Mouse (Mus musculus) splenic B cell, adult 2 months (primary cell): ENCODE data around the gene Snx29.
"Not testable (repeated sequence)": the region's sequence is repeated elsewhere in the genome, so short reads cannot be mapped to it uniquely, and the experiment has no call there.

Source experiments
- DNase-seq: peaks from one replicate; pipeline ENCODE4 v3.0.0-alpha.2; 2011; ENCODE audit warnings: low read depth, low spot score
- H3K27me3 ChIP-seq: 2 replicates; pipeline ENCODE4 v1.6.1; 2012; ENCODE audit warnings: mild to moderate bottlenecking, low read length, moderate library complexity, mixed read lengths; ENCODE audit not compliant: control insufficient read depth, poor library complexity, insufficient read depth, severe bottlenecking
- H3K36me3 ChIP-seq: 2 replicates; pipeline ENCODE4 v1.6.1; 2012; ENCODE audit warnings: mild to moderate bottlenecking, low read length, moderate library complexity, mixed read lengths; ENCODE audit not compliant: control insufficient read depth, poor library complexity, insufficient read depth, severe bottlenecking

Snx29 gene

DNA sequence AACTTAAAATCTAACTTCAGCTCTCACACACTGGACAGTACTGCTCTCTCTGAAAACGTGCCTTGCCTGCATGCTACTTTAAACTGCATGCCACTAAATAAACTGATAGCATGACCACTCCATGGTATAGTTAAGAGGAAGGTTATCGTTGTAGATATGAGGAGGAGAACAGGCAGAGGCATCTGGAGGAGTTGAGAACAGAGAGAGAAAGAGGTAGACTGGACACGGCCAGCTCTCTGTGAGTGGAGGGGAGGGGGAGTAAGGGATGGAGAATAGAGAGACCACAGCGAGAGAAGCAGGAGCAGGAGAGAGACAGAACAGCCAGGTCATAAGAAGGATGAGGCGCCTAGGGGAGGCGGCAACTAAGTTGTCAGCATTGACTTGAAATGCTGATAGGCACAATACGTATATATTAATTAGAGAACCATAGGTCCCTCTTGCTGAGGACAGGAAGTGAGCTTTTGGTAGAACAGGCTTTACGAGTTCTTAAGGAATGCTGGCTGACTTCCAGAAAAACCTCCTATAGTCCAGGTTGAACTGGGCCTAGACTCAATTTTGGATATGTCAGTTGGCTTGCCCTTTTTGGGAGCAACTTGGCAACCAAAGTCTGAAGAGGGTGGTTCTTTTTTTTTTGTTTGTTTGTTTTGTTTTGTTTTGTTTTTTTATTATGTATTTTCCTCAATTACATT is 85.4 kb downstream of the Snx29 start:
- no peaks in the 10 kb centered on the region for H3K27me3 ChIP-seq
- no peak for DNase-seq

DNA sequence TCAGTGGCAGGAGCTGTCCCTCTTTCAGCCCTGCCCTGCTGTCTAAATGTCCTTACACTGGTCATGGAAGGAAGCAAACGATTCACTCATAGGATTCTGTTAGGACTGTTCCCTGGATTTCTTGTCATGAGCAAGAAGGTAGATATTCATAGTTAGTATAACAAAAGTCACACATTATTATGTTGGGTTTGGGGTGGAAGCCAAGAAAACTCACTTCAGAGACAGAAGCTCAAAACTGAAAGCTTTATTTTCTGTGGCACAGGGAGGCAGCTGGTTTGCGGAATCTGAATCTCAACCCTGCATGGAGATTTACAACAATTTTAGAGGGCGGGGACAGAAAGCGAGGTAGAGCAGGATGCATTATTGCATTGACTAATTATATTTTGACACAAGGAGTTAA is 86.0 kb downstream of the Snx29 start:
- DNase-seq: no peak
- H3K36me3 ChIP-seq: peaks cover 6% of the 10 kb centered on the region

More for the DNA sequence above, 85.4 kb downstream of the Snx29 start:
- peaks cover 6% of the 10 kb centered on the region for H3K36me3 ChIP-seq

DNA sequence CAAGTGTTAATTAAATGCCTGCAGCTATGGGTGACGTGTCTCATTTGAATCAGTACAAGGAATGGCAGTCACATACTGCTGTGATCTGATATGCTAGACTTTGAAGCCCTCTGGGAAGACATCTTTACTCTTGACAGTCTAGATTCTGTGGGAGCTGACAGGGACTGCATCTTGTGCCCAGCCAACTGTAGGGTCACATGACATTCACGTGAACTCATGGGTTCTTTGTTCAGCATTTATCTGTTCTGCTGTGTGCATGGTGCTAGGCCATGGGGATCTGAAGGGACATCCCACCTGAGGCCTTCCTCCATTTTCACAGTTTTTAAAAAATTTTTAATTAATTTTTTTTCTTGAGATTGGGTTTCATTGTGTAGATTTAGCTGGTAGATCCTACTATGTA is 91.9 kb downstream of the Snx29 start:
- no peak for DNase-seq
- H3K36me3 ChIP-seq: peaks cover 6% of the 10 kb centered on the region

More for the DNA sequence above, 86.0 kb downstream of the Snx29 start:
- no peaks in the 10 kb centered on the region for H3K27me3 ChIP-seq

DNA sequence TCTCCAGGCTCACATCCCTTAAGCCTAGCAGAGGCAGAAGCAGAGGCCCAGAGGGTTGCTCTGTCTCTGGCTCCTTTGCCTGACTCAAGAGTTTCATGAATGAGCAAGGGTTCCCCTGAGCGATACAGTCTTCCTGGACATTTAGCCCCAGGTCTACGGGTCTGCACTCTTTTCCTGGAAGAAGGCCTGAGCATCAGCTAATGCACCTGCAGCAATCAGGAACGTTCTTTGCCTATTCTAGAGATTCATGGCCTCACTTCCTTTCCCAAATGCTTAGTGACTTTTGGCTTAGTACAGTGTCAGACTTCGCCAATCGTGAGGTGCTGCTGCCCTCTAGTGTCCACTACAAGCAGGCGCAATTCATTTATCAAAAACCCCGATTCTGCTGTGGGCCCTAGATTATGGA is 95.5 kb downstream of the Snx29 start:
- H3K36me3 ChIP-seq: peaks cover 19% of the 10 kb centered on the region
- DNase-seq: peak; percentile 87
- H3K27me3 ChIP-seq: no peaks in the 10 kb centered on the region

More for the DNA sequence above, 91.9 kb downstream of the Snx29 start:
- no peaks in the 10 kb centered on the region for H3K27me3 ChIP-seq

DNA sequence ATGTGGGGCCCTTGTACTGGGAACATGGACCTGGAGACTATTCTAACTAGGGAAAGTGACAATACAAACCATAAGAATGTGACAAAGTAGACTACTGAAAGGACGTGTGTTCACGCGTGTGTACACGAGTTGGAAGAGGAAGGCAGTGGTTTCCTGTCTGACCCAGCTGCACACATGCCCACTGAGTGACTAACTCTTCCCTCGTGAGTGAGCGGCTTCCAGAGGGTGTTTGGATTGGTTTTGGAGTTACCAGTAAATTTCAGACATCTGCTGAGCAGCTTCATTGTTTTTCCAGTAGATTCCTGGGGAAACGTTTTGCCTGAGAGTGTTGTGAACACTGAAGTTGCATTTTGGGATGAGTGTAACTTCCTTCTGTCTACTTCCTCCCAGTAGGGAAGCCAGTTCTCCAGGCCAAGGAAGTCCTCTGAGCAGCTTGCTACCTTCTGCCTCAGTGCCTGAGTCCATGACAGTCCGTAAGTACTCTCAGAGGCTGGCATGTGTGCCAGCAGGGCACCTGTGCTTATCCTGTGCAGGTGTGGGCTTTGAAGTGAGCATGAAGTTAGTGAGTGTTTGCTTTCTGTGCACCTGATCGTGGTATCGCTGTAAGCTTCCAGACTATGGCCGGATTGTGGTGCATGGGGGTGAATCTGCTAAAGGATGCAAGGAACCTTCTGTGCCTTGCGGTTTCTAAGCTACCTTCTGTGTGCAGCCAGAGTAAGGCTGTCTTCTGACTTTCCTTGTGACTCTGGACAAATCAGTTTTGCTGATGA is 97.8 kb downstream of the Snx29 start:
- no peak for DNase-seq
- peaks cover 19% of the 10 kb centered on the region for H3K36me3 ChIP-seq

DNA sequence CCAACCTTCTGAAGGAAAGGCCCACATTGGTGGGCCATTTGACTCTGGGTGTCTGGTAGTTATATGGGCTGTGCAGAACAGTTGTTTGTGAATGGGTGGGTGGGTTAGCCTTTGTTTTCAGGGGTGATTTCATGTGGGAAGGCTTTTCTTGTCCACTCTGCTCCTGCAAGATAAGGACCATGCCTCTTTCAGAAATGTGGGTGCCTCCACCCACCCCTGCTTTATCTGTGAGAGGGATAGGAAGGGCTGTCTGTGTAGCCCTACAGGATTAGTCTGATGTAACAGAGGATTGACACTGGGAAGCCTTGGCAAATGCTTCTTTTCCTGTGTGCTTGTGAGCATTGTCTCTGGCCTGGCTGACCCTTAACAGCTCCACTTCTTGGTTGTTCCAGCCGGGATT is 99.5 kb downstream of the Snx29 start:
- no peak for DNase-seq
- Histone ChIP-seq H3K27me3 (no peaks in the 10 kb centered on the region), H3K36me3 (peaks cover 20% of the 10 kb centered on the region)

More for the DNA sequence above, 97.8 kb downstream of the Snx29 start:
- no peaks in the 10 kb centered on the region for H3K27me3 ChIP-seq

DNA sequence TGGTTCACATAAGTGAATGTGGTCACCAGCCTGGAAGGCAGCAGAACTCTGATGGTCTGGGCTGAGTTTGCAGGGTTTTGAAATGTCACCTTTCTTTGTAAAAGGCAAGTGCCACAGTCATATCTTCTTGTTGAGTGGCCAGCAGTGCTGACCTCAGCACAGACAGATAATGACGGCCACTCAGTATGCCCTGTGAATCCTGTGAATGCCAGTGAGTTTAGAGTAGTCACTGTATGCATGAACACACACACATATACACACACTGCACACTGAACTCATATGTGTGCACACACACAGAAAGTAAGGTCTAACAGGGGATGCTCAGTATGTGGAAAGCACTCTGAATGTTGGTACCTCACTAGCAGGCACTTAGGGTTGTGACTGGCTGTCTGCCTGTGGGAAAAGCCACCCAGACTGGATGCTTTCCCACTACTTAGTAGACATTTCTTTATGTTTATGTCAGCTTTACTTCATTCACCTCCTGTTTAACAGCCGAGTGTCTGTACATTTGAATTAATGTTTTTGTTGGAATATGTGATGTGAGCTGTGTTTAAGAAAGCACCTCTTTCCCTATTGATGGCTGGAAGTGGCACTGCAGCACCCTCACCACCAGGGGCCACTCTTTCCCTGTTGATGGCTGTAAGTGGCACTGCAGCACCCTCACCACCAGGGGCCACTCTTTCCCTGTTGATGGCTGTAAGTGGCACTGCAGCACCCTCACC is 100.3 kb downstream of the Snx29 start:
- no peak for DNase-seq
- H3K27me3 ChIP-seq: no peaks in the 10 kb centered on the region
- H3K36me3 ChIP-seq: peaks cover 20% of the 10 kb centered on the region

DNA sequence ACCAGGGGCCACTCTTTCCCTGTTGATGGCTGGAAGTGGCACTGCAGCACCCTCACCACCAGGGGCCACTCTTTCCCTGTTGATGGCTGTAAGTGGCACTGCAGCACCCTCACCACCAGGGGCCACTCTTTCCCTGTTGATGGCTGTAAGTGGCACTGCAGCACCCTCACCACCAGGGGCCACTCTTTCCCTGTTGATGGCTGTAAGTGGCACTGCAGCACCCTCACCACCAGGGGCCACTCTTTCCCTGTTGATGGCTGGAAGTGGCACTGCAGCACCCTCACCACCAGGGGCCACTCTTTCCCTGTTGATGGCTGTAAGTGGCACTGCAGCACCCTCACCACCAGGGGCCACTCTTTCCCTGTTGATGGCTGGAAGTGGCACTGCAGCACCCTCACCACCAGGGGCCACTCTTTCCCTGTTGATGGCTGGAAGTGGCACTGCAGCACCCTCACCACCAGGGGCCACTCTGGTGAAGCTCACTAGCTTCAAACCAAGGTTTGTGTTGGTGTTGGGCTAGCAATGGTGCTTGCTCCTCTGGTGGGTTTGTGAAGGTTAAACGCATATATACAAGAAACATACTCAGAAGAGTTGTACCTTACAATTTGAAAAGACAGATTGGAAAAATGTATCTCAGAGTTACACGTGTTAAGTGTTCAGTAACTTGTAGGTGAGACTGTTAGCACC is 101.0 kb downstream of the Snx29 start:
- H3K27me3 ChIP-seq: not testable (repeated sequence)
- peak; percentile 76 for DNase-seq
- H3K36me3 ChIP-seq: peaks cover 22% of the 10 kb centered on the region

DNA sequence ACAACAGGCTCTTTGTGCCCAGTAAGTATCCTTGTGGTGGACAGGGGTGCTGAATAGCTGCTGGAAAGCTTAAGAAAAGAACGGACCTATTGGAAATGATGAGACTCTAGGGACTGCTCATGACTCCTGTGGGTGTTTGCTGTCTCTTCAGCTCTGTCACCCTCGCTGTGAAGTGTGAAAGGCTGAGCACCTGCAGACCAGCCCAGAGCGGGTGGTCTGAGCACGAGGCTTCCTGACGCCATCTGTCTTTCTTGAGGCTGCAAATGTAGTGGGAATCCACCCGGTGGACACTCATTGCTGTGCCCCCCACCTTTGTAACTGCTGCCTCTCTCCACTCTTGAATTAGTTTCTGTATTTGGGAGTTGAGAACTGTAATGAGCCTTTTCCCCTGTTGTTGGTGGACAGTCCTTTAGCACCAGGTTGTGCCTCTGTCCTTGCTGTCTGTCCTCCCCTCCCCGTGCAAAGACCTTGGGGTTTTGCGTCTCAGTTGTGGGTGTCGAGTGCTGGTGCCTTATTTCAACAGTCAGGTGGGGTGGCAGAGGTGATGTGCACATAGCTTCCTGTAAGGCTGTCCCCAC is 101.9 kb downstream of the Snx29 start:
- no peak for DNase-seq
- no peaks in the 10 kb centered on the region for H3K27me3 ChIP-seq
- peaks cover 21% of the 10 kb centered on the region for H3K36me3 ChIP-seq

DNA sequence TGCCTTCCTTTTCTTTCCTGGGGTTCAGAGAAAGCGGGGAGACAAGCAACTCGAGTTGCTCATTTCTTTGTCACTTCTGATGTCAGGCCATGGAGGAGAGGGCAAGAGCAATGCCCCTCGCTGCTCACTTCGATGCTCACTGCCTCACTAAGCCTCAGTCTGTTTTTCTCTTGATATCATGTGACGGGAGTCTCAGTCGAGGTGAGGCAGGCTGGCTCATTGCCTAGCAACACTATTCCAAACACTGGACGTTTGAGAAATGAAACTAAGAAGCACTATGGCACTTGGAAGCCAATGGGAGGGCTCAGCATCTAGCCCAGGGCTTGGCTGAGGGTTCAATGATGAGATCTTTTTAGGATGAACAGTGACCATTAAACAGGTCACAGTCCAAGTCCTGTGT is 102.6 kb downstream of the Snx29 start:
- Histone ChIP-seq H3K36me3 (peaks cover 20% of the 10 kb centered on the region), H3K27me3 (no peaks in the 10 kb centered on the region)
- DNase-seq: no peak

DNA sequence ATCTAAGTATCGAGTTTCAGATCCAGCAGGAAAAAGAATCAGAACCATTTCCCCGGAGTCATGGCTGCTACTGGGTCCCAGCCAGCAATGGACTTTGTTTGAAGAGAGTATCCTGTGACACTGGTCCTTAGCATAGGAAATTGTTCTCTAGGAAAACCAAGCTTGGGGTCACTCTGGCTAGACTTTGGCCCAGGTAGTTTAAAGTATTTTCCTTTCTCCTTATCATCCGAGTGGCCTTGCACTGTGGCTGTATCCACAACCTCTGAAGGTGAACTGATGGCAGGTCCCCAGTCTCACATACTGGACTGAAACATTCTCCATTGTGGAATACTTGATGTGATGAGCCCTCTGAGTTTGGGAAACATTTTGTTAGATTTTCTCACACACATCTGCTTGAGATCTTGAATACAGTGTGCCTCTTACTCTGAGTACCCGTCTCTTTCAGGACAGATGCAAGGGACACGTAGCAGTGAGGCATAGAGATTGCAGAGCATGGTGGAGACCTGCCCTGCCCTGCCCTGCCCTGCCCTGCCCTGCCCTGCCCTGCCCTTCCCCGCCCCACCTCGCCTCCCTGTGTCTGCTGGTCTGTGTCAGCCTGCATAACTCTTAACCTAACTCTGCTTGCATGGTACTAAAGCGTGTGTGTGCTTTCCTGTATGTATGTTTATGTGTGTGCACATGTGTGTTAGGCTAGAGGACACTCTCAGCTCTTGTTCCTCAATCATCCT is 104.3 kb downstream of the Snx29 start:
- no peak for DNase-seq
- Histone ChIP-seq H3K27me3 (no peaks in the 10 kb centered on the region), H3K36me3 (peaks cover 9% of the 10 kb centered on the region)

DNA sequence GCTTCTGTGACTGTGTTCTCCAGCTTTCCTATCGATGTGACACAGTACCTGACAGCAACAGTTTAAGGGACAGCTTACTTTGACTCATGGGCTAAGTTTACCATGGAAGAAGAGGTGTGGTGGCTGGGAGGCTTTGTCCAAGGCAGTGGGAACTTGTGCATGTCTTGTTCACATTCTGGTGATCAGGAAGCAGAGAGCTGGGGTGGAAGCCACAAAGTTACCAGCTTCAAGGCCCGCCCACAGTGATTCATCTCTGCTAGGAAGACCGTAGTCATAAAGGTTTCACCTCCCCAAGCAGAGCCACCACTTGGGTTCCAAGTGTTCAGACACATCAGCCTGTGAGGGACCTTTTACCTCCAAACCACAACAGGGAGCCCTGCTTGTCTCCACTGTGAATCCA is 107.1 kb downstream of the Snx29 start:
- no peaks in the 10 kb centered on the region for H3K27me3 ChIP-seq
- DNase-seq: no peak
- H3K36me3 ChIP-seq: peaks cover 7% of the 10 kb centered on the region

DNA sequence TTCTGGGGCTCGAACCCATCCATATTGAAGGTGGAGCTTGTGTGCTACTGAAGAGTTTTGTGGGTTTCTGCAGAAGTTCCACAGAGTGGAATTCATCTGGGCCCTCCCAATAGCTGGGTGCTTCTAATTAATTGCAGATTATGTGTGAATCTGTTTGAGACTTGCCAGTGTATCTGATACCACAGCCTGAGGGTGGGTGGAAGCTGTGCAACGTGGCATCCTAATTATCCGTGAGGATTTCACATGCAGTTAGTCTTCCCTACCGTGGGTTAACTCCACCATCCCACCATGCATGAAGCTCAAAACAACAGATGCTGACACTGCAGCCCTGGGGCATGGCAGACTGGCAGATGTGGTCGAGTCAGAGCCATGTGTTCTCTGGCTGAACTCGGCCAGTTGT is 107.8 kb downstream of the Snx29 start:
- DNase-seq: no peak
- Histone ChIP-seq H3K36me3 (peaks cover 10% of the 10 kb centered on the region), H3K27me3 (no peaks in the 10 kb centered on the region)

DNA sequence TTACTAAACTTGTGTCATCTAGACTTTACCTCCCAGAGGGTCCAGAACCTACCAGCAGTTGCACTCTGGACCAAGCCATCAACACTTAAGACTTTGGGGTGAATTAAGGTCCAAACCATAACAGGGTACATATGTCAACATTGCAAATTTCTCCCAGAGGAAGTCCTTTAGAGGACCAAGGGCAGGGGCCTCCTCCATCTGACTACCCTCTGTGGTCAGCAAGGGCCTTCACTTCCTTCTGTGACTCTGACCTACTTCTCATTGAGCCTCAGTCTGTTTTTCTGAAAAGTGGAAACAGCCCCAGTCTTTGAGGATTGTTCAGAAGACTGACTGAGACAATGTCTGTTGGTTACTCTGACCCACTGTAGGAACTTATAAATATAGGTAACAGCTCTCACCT is 111.1 kb downstream of the Snx29 start:
- DNase-seq: no peak
- H3K27me3 ChIP-seq: no peaks in the 10 kb centered on the region
- H3K36me3 ChIP-seq: peaks cover 12% of the 10 kb centered on the region
